In the genomic region with DNA sequence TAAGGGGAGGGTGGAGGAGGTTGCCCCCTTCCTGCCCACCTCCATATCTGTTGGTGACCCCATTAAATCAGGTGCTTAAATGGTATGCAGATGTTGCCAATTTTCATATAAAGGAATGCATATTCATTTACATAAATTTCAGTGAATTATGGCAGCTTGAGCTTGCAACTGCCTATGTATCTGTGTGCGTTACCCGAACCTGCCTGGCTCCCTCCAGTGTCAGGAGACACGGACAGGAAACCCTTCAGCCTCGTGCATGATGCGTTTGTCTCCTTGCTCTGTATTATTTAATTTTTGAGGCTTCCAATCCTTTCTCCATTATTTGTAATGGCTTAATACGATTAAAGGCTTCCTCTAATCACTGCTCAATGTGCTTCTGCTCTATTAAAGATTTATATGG, we compare ENCODE assay signal across 28 mouse cellular contexts.
DNase-seq lines count a peak whose midpoint lies in the region; ATAC-seq lines count a peak whose summit lies in the region.
"Had no signal": no experiment of that assay in that cellular context is flagged by ENCODE, and none has a peak within 500 bp of the region (broad histone marks: within the 10 kb centered on the region; RNA-seq: fewer than 3 reads in every experiment).

No protein-coding gene starts in this region.

- no peak overlapping the region for H3K4me3 ChIP-seq in midbrain, embryonic 15.5 days
- H3K4me3 ChIP-seq in midbrain, embryonic 10.5 days: no peak overlapping the region
- peak overlapping the region; percentile 11; the same call in 1 of the 2 replicates for H3K4me3 ChIP-seq in limb, embryonic 10.5 days
- H3K4me3 ChIP-seq: forebrain, embryonic 13.5 days; heart, embryonic 13.5 days; kidney, embryonic 15.5 days; layer of hippocampus, adult 2 months; left cerebral cortex, adult 2 months; liver, embryonic 12.5 days had no signal

- no peaks in the 10 kb centered on the region for H3K27me3 ChIP-seq in midbrain, embryonic 15.5 days (replicated peaks)
- no peaks in the 10 kb centered on the region for H3K27me3 ChIP-seq in midbrain, embryonic 10.5 days (ENCODE audit: low read depth, poor library complexity, severe bottlenecking)
- H3K27me3 ChIP-seq in limb, embryonic 10.5 days (ENCODE audit: low read depth, poor library complexity, severe bottlenecking): no peaks in the 10 kb centered on the region
- H3K27me3 ChIP-seq: forebrain, embryonic 13.5 days; liver, embryonic 12.5 days had no signal

- H3K9ac ChIP-seq in midbrain, embryonic 15.5 days: no peak overlapping the region
- H3K9ac ChIP-seq: forebrain, embryonic 13.5 days; heart, embryonic 13.5 days; kidney, embryonic 15.5 days; liver, embryonic 12.5 days; liver, postnatal 0 days had no signal

- ATAC-seq in midbrain, embryonic 15.5 days (replicated peaks): no peak
- ATAC-seq: forebrain, embryonic 13.5 days; liver, embryonic 12.5 days; liver, postnatal 0 days had no signal

- H3K4me1 ChIP-seq in midbrain, embryonic 15.5 days: peaks cover 15% of the 10 kb centered on the region; the same call in 1 of the 2 replicates
- H3K4me1 ChIP-seq in midbrain, embryonic 10.5 days: no peaks in the 10 kb centered on the region; the same call in 1 of the 2 replicates
- H3K4me1 ChIP-seq in limb, embryonic 10.5 days: peaks cover 60% of the 10 kb centered on the region
- H3K4me1 ChIP-seq: heart, embryonic 13.5 days; kidney, embryonic 15.5 days; liver, embryonic 12.5 days had no signal

- no peak overlapping the region for H3K4me2 ChIP-seq in midbrain, embryonic 15.5 days
- H3K4me2 ChIP-seq: forebrain, embryonic 13.5 days; heart, embryonic 13.5 days; kidney, embryonic 15.5 days; liver, embryonic 12.5 days had no signal

- H3K9me3 ChIP-seq in midbrain, embryonic 15.5 days: no peaks in the 10 kb centered on the region
- no peaks in the 10 kb centered on the region for H3K9me3 ChIP-seq in midbrain, embryonic 10.5 days (replicated peaks)
- no peaks in the 10 kb centered on the region for H3K9me3 ChIP-seq in limb, embryonic 10.5 days (replicated peaks)
- H3K9me3 ChIP-seq: forebrain, embryonic 13.5 days; heart, embryonic 13.5 days; kidney, embryonic 15.5 days; liver, embryonic 12.5 days had no signal

- H3K36me3 ChIP-seq in midbrain, embryonic 15.5 days (replicated peaks): no peaks in the 10 kb centered on the region
- H3K36me3 ChIP-seq in midbrain, embryonic 10.5 days: no peaks in the 10 kb centered on the region
- H3K36me3 ChIP-seq in limb, embryonic 10.5 days: no peaks in the 10 kb centered on the region
- H3K36me3 ChIP-seq: heart, embryonic 13.5 days; kidney, embryonic 15.5 days; liver, embryonic 12.5 days had no signal

- 36% methylated on average over 6 of the region's 6 CpGs for whole genome bisulfite sequencing in midbrain, embryonic 15.5 days
- WGBS in midbrain, embryonic 10.5 days: 67% methylated on average over 6 of the region's 6 CpGs
- WGBS in limb, embryonic 10.5 days: 25% methylated on average over 6 of the region's 6 CpGs

- DNase-seq in embryo, embryonic 11 days: peak; percentile 27
- no peak for DNase-seq in embryo, embryonic 10 days (ENCODE audit: low spot score)
- no peak for DNase-seq in midbrain, embryonic 10.5 days (ENCODE audit: low spot score)
- DNase-seq in limb, embryonic 10.5 days (ENCODE audit: low spot score): no peak
- DNase-seq in mesoderm, embryonic 11.5 days (ENCODE audit: low read depth, low spot score): peak; percentile 20
- DNase-seq in cerebellum, adult 8-10 months: no peak
- DNase-seq in left cerebral cortex, adult 8-10 months (ENCODE audit: low spot score in 2 of 2): no peak
- DNase-seq: adrenal gland, postnatal 10 days; cerebellum, adult 11 months; cerebellum, adult 9-11 months; gastrocnemius, postnatal 10 days; heart, postnatal 10 days; kidney, adult 18-20 months; kidney, postnatal 36 days; left cerebral cortex, postnatal 4 days; liver, postnatal 0 days; right cerebral cortex, adult 18-20 months; thymus, adult 18-20 months; thymus, postnatal 25 days had no signal

- H3K27ac ChIP-seq in midbrain, embryonic 15.5 days: 0 out of 2 replicates have a peak overlapping the region, but pooled peaks have one; percentile 19
- H3K27ac ChIP-seq in midbrain, embryonic 10.5 days (replicated peaks): no peak overlapping the region
- peak overlapping the region; percentile 54 for H3K27ac ChIP-seq in limb, embryonic 10.5 days
- H3K27ac ChIP-seq: forebrain, embryonic 13.5 days; heart, embryonic 13.5 days; kidney, embryonic 15.5 days; layer of hippocampus, adult 2 months; left cerebral cortex, adult 2 months; liver, embryonic 12.5 days; macrophage; stomach, postnatal 0 days had no signal

Comparison
In these comparisons a context has a peak if more than half of its experiments do, and no peak if none do; other contexts are left out.
1. DNase-seq: peak in embryo, embryonic 11 days (single experiment) and mesoderm, embryonic 11.5 days (single experiment); none in embryo, embryonic 10 days (single experiment), midbrain, embryonic 10.5 days (single experiment), limb, embryonic 10.5 days (single experiment), cerebellum, adult 8-10 months (single experiment) and left cerebral cortex, adult 8-10 months (0 of 2).